Mouse (Mus musculus) urinary bladder, adult 2 months (tissue): ENCODE data around the gene Olfr60. TPM values are rescaled to one million over a fixed set of nuclear protein-coding genes. Genes with fewer than 3 reads are reported as not detected.

Experiments
- DNase-seq: peaks from one replicate; pipeline ENCODE4 v3.0.0; 2022; ENCODE audit warnings: low spot score
- polyA plus RNA-seq: library from polyadenylated mRNA; depleted of rRNA; stranded (reverse); fragments of >200 nt; gene quantifications from 2 replicates; pipeline ENCODE4 v1.2.3, GENCODE M21; 2012; rRNA removed

Olfr60 gene
- polyA plus RNA-seq = 0.04 and 0.22 TPM in 2 replicates

GRCm38 (mm10) chr7:140361571-140361970 is at the start of gene Olfr60:
TSS of gene Olfr60 (minus strand) at chr7:140361671.
- no peak for DNase-seq

- DNase-seq = no peak
These were observed 41.3 kb upstream of the Olfr60 start, which contains the start of gene Olfr531 for GRCm38 (mm10) chr7:140402818-140403217. TSS of gene Olfr531 (minus strand) at chr7:140402918.

GRCm38 (mm10) chr7:140376911-140377310 is 15.4 kb upstream of the Olfr60 start:
- DNase-seq = no peak

GRCm38 (mm10) chr7:140376231-140376630 is 14.8 kb upstream of the Olfr60 start, which contains the start of gene Olfr530:
TSS of gene Olfr530 (minus strand) at chr7:140376331.
- DNase-seq = no peak

GRCm38 (mm10) chr7:140374300-140374699 is 12.8 kb upstream of the Olfr60 start:
- DNase-seq = no peak

- no peak for DNase-seq
These were observed 27.8 kb downstream of the Olfr60 start, which contains the start of gene Olfr527 for GRCm38 (mm10) chr7:140333717-140334116. TSS of gene Olfr527 (plus strand) at chr7:140334017.

GRCm38 (mm10) chr7:140329766-140330304 is 31.6 kb downstream of the Olfr60 start:
- no peak for DNase-seq

GRCm38 (mm10) chr7:140321135-140321534 is 40.3 kb downstream of the Olfr60 start:
- no peak for DNase-seq

- DNase-seq = no peak
These were observed 40.9 kb downstream of the Olfr60 start, which contains the start of gene Olfr525 for GRCm38 (mm10) chr7:140320558-140320957. TSS of gene Olfr525 (plus strand) at chr7:140320858.

- DNase-seq = no peak
These were observed 41.5 kb downstream of the Olfr60 start for GRCm38 (mm10) chr7:140319861-140320385.

- DNase-seq = no peak
These were observed 62.1 kb downstream of the Olfr60 start for GRCm38 (mm10) chr7:140299416-140299815.

- no peak for DNase-seq
These were observed 64.6 kb downstream of the Olfr60 start for GRCm38 (mm10) chr7:140296876-140297275.

- no peak for DNase-seq
These were observed 65.7 kb downstream of the Olfr60 start for GRCm38 (mm10) chr7:140295746-140296145.

Other genes with a start within 250 kb of the Olfr60 start
- 8.1 and 11.0 TPM in 2 replicates for gene Paox, start 245.9 kb downstream of the Olfr60 start, polyA plus RNA-seq
- 112 and 118 TPM in 2 replicates for gene Echs1, start 245.2 kb downstream of the Olfr60 start, polyA plus RNA-seq
- 26.1 and 31.0 TPM in 2 replicates for gene Mtg1, start 224.1 kb downstream of the Olfr60 start, polyA plus RNA-seq
- gene Sprn, start 206.8 kb downstream of the Olfr60 start, polyA plus RNA-seq = 4.8 and 8.9 TPM in 2 replicates
- gene Olfr522, start 196.9 kb downstream of the Olfr60 start, polyA plus RNA-seq = not detected in 2 replicates
- not detected in 2 replicates for gene Olfr523, start 188.5 kb downstream of the Olfr60 start, polyA plus RNA-seq
- gene Olfr524, start 155.7 kb downstream of the Olfr60 start, polyA plus RNA-seq = not detected in 2 replicates
- 1.1 and 1.2 TPM in 2 replicates for gene Cd163l1, start 143.4 kb downstream of the Olfr60 start, polyA plus RNA-seq
- 0.09 and 0.22 TPM in 2 replicates for gene 5830411N06Rik, start 114.4 kb downstream of the Olfr60 start, polyA plus RNA-seq
- gene Olfr525, start 40.8 kb downstream of the Olfr60 start, polyA plus RNA-seq = not detected in 2 replicates
- gene Olfr527, start 27.7 kb downstream of the Olfr60 start, polyA plus RNA-seq = not detected in 2 replicates
- gene Olfr530, start 14.7 kb upstream of the Olfr60 start, polyA plus RNA-seq = not detected in 2 replicates
- gene Olfr531, start 41.2 kb upstream of the Olfr60 start, polyA plus RNA-seq = not detected in 2 replicates
- not detected in 2 replicates for gene Olfr532, start 60.0 kb upstream of the Olfr60 start, polyA plus RNA-seq
- not detected in 2 replicates for gene Olfr533, start 101.7 kb upstream of the Olfr60 start, polyA plus RNA-seq
- gene Olfr535, start 122.5 kb upstream of the Olfr60 start, polyA plus RNA-seq = not detected in 2 replicates
- not detected in 2 replicates for gene Olfr536, start 145.7 kb upstream of the Olfr60 start, polyA plus RNA-seq
- gene Olfr538, start 206.2 kb upstream of the Olfr60 start, polyA plus RNA-seq = not detected in 2 replicates
- not detected in 2 replicates for gene Olfr46, start 239.6 kb upstream of the Olfr60 start, polyA plus RNA-seq